Mouse (Mus musculus) heart, postnatal 0 days (tissue): ENCODE data around the gene Ngrn.

Experiments used
- CTCF ChIP-seq: IDR thresholded peaks from 2 replicates; pipeline ENCODE4 v1.5.1; 2016; ENCODE audit warnings: antibody characterized with exemption, control low read depth, low read depth
- EP300 ChIP-seq: IDR thresholded peaks from 2 replicates; pipeline ENCODE4 v1.6.1; 2016; ENCODE audit warnings: antibody characterized with exemption, low read depth

- TF ChIP-seq EP300, result no peak
- TF ChIP-seq CTCF, result no peak
Measured at GRCm38 (mm10) chr7:80294764-80295648, 34.0 kb downstream of the Ngrn start.
